Mouse (Mus musculus): ENCODE results near the gene Baat. TPM values are rescaled to one million over a fixed set of nuclear protein-coding genes. Genes with fewer than 3 reads are reported as not detected.
"Not testable (repeated sequence)": the region's sequence is repeated elsewhere in the genome, so short reads cannot be mapped to it uniquely, and the experiment has no call there.

Baat gene
- total RNA-seq, 2 experiments from 2014 or later = 0.26 TPM; not detected in 1

- DNase-seq (ENCODE audit: low spot score in 2 of 2) = not testable (repeated sequence)
These were observed 20.3 kb downstream of the Baat start for GRCm38 (mm10) chr4:49485934-49486650.

DNA sequence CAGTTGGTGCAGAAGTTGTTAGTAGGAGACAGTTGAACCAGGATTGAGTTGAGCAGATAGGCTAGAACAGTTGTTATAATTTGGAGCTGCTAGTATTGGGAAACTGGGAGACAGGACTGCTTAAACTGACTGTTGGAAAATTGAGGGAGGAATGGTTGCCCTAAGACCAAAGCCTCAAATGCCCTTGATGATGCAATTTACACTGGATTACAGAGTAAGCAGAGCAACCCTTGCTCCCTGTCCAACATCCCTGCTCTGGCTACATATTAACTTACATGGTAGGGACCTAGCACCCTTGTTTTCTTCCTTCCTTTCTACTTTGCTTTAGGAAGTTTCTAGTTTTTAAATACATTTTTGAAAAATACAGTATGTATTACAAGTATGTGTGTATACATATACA lies 20.9 kb downstream of the Baat start:
- DNase-seq (ENCODE audit: low spot score in 2 of 2) = no peak

- DNase-seq (ENCODE audit: low spot score in 2 of 2) = no peak
These were observed 25.5 kb downstream of the Baat start for GRCm38 (mm10) chr4:49480896-49481295.

DNA sequence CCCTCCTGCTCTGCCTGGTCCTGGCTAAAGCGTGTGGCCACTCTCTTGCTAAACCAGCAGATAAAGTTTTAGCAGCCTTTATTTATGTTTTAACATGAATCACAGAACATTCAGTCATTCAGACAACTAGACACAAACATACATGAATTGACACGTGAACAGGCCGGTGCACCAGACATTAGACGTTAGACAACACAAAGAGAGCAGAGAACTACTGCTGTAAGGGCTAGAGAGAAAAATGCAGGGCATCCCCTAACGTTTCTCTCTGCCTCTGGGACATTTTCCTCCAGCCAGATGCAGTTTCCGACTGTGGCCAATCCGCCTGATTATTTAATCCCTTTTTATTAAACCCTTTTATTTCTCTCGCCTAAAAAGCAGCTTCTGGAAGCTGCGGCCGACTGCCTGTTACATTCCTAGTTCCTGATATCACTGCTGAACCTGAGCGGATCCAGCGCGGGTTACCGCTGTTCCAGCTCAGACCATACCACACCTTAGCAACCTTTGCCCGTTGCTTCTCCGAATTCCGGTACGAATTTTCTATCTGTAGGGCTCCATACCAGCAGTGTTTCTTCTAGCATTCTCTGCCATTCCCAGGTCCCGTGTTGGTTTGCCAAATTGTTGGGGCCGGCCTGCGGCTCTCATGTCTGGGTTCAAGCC lies 26.1 kb downstream of the Baat start:
- DNase-seq (ENCODE audit: low spot score in 2 of 2) = no peak

DNA sequence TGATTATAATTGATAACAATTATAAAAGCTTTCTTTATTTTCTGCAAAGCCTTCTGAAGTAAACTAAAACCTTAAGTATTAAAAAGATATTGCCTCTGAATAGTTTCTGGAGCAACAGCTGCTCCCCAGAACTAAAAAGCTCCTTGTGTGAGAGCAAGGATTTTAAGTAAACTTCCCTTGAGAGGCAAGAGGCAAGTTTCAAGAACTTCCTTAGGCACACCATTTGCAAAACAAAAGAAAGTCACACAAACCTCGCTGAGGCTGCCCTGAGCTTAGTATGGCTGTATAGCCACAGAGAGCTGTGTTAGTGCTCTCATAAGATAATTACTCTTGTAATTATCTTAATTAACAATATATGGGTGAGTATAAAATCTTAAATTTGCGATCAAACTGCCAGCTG lies 27.3 kb downstream of the Baat start:
- not testable (repeated sequence) for DNase-seq (ENCODE audit: low spot score in 2 of 2)

GRCm38 (mm10) chr4:49478118-49478877 lies 28.1 kb downstream of the Baat start:
- no peak for DNase-seq (ENCODE audit: low spot score in 2 of 2)

GRCm38 (mm10) chr4:49474583-49474982 lies 31.8 kb downstream of the Baat start:
- no peak for DNase-seq (ENCODE audit: low spot score in 2 of 2)

GRCm38 (mm10) chr4:49473435-49474100 lies 32.8 kb downstream of the Baat start, which contains the start of gene Acnat1:
Gene Acnat1 (minus strand): TSS chr4:49473912.
- DNase-seq (ENCODE audit: low spot score in 2 of 2) = no peak

DNA sequence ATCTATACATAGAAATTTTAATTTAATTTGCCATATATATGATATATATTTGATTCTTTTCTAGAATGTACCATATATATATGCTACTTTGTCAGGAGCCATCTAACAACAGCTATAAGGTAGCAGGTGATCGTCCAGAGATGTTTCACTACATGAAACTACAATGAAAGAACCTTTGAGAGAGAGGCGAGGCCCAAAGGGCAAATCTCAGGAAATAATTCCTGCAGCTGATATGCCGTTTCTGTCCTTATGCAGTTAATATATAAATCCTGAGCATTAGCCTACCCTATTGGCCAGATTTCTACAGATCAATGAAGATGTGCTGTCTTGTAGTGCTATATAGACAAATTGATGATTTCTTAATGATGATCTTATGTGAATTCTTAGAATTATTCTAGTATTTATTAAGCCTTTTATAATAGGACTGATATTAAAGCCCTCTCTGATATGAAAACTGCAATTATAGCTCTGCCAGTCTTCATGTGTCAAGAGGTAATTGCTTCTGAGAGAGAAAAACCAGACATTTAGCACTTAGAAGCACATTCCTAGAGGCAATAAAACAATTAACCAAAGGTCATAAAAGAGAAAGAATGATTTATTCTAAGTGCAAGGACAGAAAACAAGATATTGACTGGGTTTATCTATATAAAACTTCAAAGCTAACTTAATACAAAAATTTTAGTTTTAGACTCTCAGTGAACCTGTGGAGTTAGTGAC lies 36.8 kb downstream of the Baat start:
- DNase-seq (ENCODE audit: low spot score in 2 of 2) = no peak

DNA sequence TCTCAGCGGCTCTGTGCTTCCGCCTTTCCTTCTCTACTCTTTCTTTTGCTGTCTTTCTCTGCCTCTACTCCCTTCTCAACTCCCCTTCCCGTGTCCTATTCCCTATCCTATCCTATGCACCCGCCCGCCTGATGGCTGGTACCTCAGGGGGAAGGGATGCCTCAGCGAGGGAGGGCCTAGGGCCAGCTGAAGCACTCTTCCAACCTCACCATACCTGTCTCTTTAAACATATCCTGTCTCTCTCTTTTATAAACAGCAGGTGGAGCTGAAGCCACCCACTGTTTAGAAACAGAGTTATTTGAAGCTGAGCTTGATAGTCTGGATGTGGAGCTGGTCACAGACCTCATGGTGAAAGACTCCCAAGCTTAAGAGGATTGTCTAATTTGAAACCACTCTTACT lies 39.0 kb downstream of the Baat start:
- no peak for DNase-seq (ENCODE audit: low spot score in 2 of 2)

- no peak for DNase-seq (ENCODE audit: low spot score in 2 of 2)
These were observed 50.2 kb downstream of the Baat start for GRCm38 (mm10) chr4:49456171-49456570.

DNA sequence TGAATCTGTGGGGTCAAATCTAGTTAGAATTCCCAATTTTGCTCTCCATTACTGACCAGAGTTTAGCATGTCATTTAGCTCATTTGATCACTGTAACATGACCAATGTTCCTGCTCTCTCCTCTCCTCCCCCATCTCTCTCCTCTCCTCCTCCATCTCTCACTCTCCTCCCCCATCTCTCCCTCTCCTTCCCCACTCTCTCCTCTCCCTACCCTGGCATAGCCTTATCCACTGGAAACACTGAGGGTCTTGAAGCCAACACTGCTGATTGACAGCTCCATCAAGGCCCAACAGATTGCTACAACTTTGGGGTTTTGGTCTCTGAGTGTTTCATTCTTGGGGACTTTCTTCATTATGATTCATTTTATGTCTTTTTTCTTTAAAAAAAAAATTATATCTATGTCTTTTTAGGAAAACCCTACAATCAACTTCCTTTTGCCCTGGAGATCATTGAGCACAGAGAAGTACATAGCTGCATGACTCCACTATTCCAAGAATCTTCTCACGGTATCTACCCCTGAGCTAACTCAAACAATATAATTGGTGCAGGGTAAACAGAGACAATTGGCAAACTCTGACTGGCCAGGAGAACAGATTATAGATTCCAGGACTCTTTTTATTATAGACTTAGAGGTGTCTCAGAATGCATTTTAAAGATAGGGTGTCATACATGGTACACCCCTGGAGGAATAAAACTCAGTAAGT lies 54.4 kb downstream of the Baat start:
- DNase-seq (ENCODE audit: low spot score in 2 of 2) = no peak

- not testable (repeated sequence) for DNase-seq (ENCODE audit: low spot score in 2 of 2)
These were observed 55.1 kb downstream of the Baat start for GRCm38 (mm10) chr4:49451133-49451847.

Other genes with a start within 250 kb of the Baat start
- gene Acnat2, start 98.4 kb downstream of the Baat start, total RNA-seq (2021) = not detected
- under 1 TPM in 1 of 2 experiments, not detected in 1; 0.32 TPM for gene Acnat1, start 32.6 kb downstream of the Baat start, total RNA-seq (2021)
- gene Mrpl50, start 14.5 kb upstream of the Baat start, total RNA-seq (2021) = 10 to 100 TPM; 33.2 to 35.2 TPM
- 10 to 100 TPM; 21.3 to 25.7 TPM for gene Zfp189, start 14.6 kb upstream of the Baat start, total RNA-seq (2021)
- 1 to 10 TPM; 1.1 to 1.5 TPM for gene Aldob, start 43.0 kb upstream of the Baat start, total RNA-seq (2021)
- gene Tmem246, start 91.3 kb upstream of the Baat start, total RNA-seq (2021) = 10 to 100 TPM; 65.7 to 73.9 TPM
- gene Rnf20, start 125.4 kb upstream of the Baat start, total RNA-seq (2021) = 10 to 100 TPM; 71.0 to 78.1 TPM
- 1 to 10 TPM in 1 of 2 experiments, under 1 TPM in 1; 0.65 to 1.3 TPM for gene Ppp3r2, start 175.5 kb upstream of the Baat start, total RNA-seq (2021)